Mouse (Mus musculus): Measurements from ENCODE around the gene Lrrc40. TPM values are rescaled to one million over a fixed set of nuclear protein-coding genes. Genes with fewer than 3 reads are reported as not detected.

Gene Lrrc40
- polyA plus RNA-seq (2015; fragmentation: Nextera tagmentation; extraction: Ambion mirVana): 43.7 and 44.8 TPM in 2 replicates

GRCm38 (mm10) chr3:158036329-158036988, at the start of gene Lrrc40, which contains the start of gene Srsf11:
Gene Lrrc40, plus strand, starts transcription at chr3:158036662.
Gene Srsf11, minus strand, starts transcription at chr3:158036639.
- Histone ChIP-seq H3K9me3 (no peaks in the 10 kb centered on the region), H3K36me3 (peaks cover 6% of the 10 kb centered on the region)

GRCm38 (mm10) chr3:157993322-157993721, 43.1 kb upstream of the Lrrc40 start:
- no peak overlapping the region for H3K4me2 ChIP-seq

More at GRCm38 (mm10) chr3:158036329-158036988, at the start of gene Lrrc40, which contains the start of gene Srsf11:
- peak within 1 kb of the TSS; percentile 79 for H3K4me3 ChIP-seq
- peak; percentile 92 for ATAC-seq (ENCODE audit: extremely low read depth, insufficient number of reproducible peaks, low FRiP score, low TSS enrichment)
- H3K27me3 ChIP-seq (replicated peaks): no peaks in the 10 kb centered on the region
- H3K27ac ChIP-seq (replicated peaks): peak within 1 kb of the TSS; percentile 92
- H3K9ac ChIP-seq: peak within 1 kb of the TSS; percentile 92
- H3K4me2 ChIP-seq: peak within 1 kb of the TSS; percentile 85
- WGBS: under 1% methylated on average over 55 of the region's 55 CpGs
- H3K4me1 ChIP-seq: peaks cover 34% of the 10 kb centered on the region

GRCm38 (mm10) chr3:157995726-157996125, 40.7 kb upstream of the Lrrc40 start:
- H3K4me1 ChIP-seq: no peaks in the 10 kb centered on the region
- WGBS: 96% methylated on average over 2 of the region's 2 CpGs
- no peaks in the 10 kb centered on the region for H3K27me3 ChIP-seq (replicated peaks)
- H3K4me3 ChIP-seq: no peak overlapping the region
- no peak overlapping the region for H3K27ac ChIP-seq (replicated peaks)
- ATAC-seq (ENCODE audit: extremely low read depth, insufficient number of reproducible peaks, low FRiP score, low TSS enrichment): no peak
- no peaks in the 10 kb centered on the region for H3K9me3 ChIP-seq
- H3K36me3 ChIP-seq: peaks cover 41% of the 10 kb centered on the region
- no peak overlapping the region for H3K9ac ChIP-seq
- no peak overlapping the region for H3K4me2 ChIP-seq

More at GRCm38 (mm10) chr3:157993322-157993721, 43.1 kb upstream of the Lrrc40 start:
- H3K9me3 ChIP-seq: no peaks in the 10 kb centered on the region
- no peak overlapping the region for H3K27ac ChIP-seq (replicated peaks)
- H3K9ac ChIP-seq: no peak overlapping the region
- peaks cover 59% of the 10 kb centered on the region for H3K36me3 ChIP-seq
- no peak for ATAC-seq (ENCODE audit: extremely low read depth, insufficient number of reproducible peaks, low FRiP score, low TSS enrichment)
- H3K27me3 ChIP-seq (replicated peaks): no peaks in the 10 kb centered on the region
- H3K4me3 ChIP-seq: no peak overlapping the region
- H3K4me1 ChIP-seq: no peaks in the 10 kb centered on the region

- Histone ChIP-seq H3K4me3 (no peak overlapping the region), H3K36me3 (peaks cover 54% of the 10 kb centered on the region), H3K27me3 (replicated peaks) (no peaks in the 10 kb centered on the region), H3K9ac (no peak overlapping the region), H3K4me1 (no peaks in the 10 kb centered on the region), H3K9me3 (no peaks in the 10 kb centered on the region), H3K4me2 (no peak overlapping the region), H3K27ac (replicated peaks) (no peak overlapping the region)
- no peak for ATAC-seq (ENCODE audit: extremely low read depth, insufficient number of reproducible peaks, low FRiP score, low TSS enrichment)
- 53% methylated on average over 1 of the region's 1 CpGs for WGBS
These were observed 37.6 kb upstream of the Lrrc40 start for GRCm38 (mm10) chr3:157998742-157999369.

GRCm38 (mm10) chr3:158008647-158009046, 27.8 kb upstream of the Lrrc40 start:
- Histone ChIP-seq H3K9me3 (no peaks in the 10 kb centered on the region), H3K27ac (replicated peaks) (no peak overlapping the region), H3K27me3 (replicated peaks) (no peaks in the 10 kb centered on the region), H3K4me2 (no peak overlapping the region), H3K9ac (no peak overlapping the region), H3K36me3 (peaks cover 77% of the 10 kb centered on the region), H3K4me1 (peaks cover 8% of the 10 kb centered on the region; the same call in 1 of the 2 replicates), H3K4me3 (no peak overlapping the region)
- ATAC-seq (ENCODE audit: extremely low read depth, insufficient number of reproducible peaks, low FRiP score, low TSS enrichment): no peak
- 61% methylated on average over 1 of the region's 1 CpGs for WGBS

- H3K27ac ChIP-seq (replicated peaks): no peak overlapping the region
- H3K9me3 ChIP-seq: no peaks in the 10 kb centered on the region
- no peak overlapping the region for H3K4me3 ChIP-seq
- no peak overlapping the region for H3K9ac ChIP-seq
- no peaks in the 10 kb centered on the region for H3K27me3 ChIP-seq (replicated peaks)
- ATAC-seq (ENCODE audit: extremely low read depth, insufficient number of reproducible peaks, low FRiP score, low TSS enrichment): no peak
- H3K36me3 ChIP-seq: peaks cover 78% of the 10 kb centered on the region
- 23% methylated on average over 1 of the region's 1 CpGs for WGBS
- H3K4me2 ChIP-seq: no peak overlapping the region
- H3K4me1 ChIP-seq: peaks cover 8% of the 10 kb centered on the region; the same call in 1 of the 2 replicates
These were observed 26.6 kb upstream of the Lrrc40 start for GRCm38 (mm10) chr3:158009762-158010320.

- Histone ChIP-seq H3K9me3 (no peaks in the 10 kb centered on the region), H3K27ac (replicated peaks) (peak overlapping the region; percentile 96), H3K4me1 (peaks cover 43% of the 10 kb centered on the region), H3K4me3 (peak overlapping the region; percentile 87), H3K36me3 (peaks cover 15% of the 10 kb centered on the region), H3K4me2 (peak overlapping the region; percentile 81), H3K27me3 (replicated peaks) (no peaks in the 10 kb centered on the region), H3K9ac (peak overlapping the region; percentile 94)
- under 1% methylated on average over 61 of the region's 61 CpGs for WGBS
- peak; percentile 78 for ATAC-seq (ENCODE audit: extremely low read depth, insufficient number of reproducible peaks, low FRiP score, low TSS enrichment)
These were observed 5.0 kb upstream of the Lrrc40 start for GRCm38 (mm10) chr3:158031371-158031925.

- no peaks in the 10 kb centered on the region for H3K9me3 ChIP-seq
- 9% methylated on average over 4 of the region's 4 CpGs for WGBS
These were observed 4.4 kb upstream of the Lrrc40 start for GRCm38 (mm10) chr3:158032106-158032505.

GRCm38 (mm10) chr3:158035866-158036265, 596 bp upstream of the Lrrc40 start:
- Histone ChIP-seq H3K36me3 (peaks cover 6% of the 10 kb centered on the region), H3K9ac (peak overlapping the region; percentile 92), H3K4me2 (peak overlapping the region; percentile 85), H3K9me3 (no peaks in the 10 kb centered on the region), H3K27me3 (replicated peaks) (no peaks in the 10 kb centered on the region), H3K27ac (replicated peaks) (peak overlapping the region; percentile 92), H3K4me1 (peaks cover 34% of the 10 kb centered on the region), H3K4me3 (peak overlapping the region; percentile 79)
- no peak for ATAC-seq (ENCODE audit: extremely low read depth, insufficient number of reproducible peaks, low FRiP score, low TSS enrichment)
- 2% methylated on average over 11 of the region's 11 CpGs for WGBS

More at GRCm38 (mm10) chr3:158032106-158032505, 4.4 kb upstream of the Lrrc40 start:
- Histone ChIP-seq H3K4me1 (peaks cover 43% of the 10 kb centered on the region), H3K9ac (peak overlapping the region; percentile 94), H3K4me3 (peak overlapping the region; percentile 87), H3K4me2 (peak overlapping the region; percentile 81), H3K36me3 (peaks cover 8% of the 10 kb centered on the region), H3K27me3 (replicated peaks) (no peaks in the 10 kb centered on the region), H3K27ac (replicated peaks) (peak overlapping the region; percentile 96)
- ATAC-seq (ENCODE audit: extremely low read depth, insufficient number of reproducible peaks, low FRiP score, low TSS enrichment): no peak

GRCm38 (mm10) chr3:158038106-158038505, 1.6 kb downstream of the Lrrc40 start:
- H3K4me2 ChIP-seq: peak overlapping the region; percentile 85; the same call in 1 of the 2 replicates
- peaks cover 6% of the 10 kb centered on the region for H3K36me3 ChIP-seq
- H3K9ac ChIP-seq: no peak overlapping the region
- no peak overlapping the region for H3K4me3 ChIP-seq
- H3K27me3 ChIP-seq (replicated peaks): no peaks in the 10 kb centered on the region
- peaks cover 24% of the 10 kb centered on the region for H3K4me1 ChIP-seq
- 91% methylated on average over 3 of the region's 3 CpGs for WGBS
- no peak overlapping the region for H3K27ac ChIP-seq (replicated peaks)
- no peaks in the 10 kb centered on the region for H3K9me3 ChIP-seq
- ATAC-seq (ENCODE audit: extremely low read depth, insufficient number of reproducible peaks, low FRiP score, low TSS enrichment): no peak

- no peak for ATAC-seq (ENCODE audit: extremely low read depth, insufficient number of reproducible peaks, low FRiP score, low TSS enrichment)
- Histone ChIP-seq H3K36me3 (peaks cover 7% of the 10 kb centered on the region), H3K4me2 (no peak overlapping the region), H3K27me3 (replicated peaks) (no peaks in the 10 kb centered on the region), H3K27ac (replicated peaks) (no peak overlapping the region), H3K9ac (no peak overlapping the region), H3K9me3 (no peaks in the 10 kb centered on the region), H3K4me1 (peaks cover 8% of the 10 kb centered on the region), H3K4me3 (no peak overlapping the region)
- 89% methylated on average over 2 of the region's 2 CpGs for WGBS
These were observed 4.3 kb downstream of the Lrrc40 start for GRCm38 (mm10) chr3:158040755-158041154.

Measured in heart, embryonic 13.5 days (tissue).